Mouse (Mus musculus) embryonic facial prominence, embryonic 15.5 days (tissue): ENCODE results near the gene Pttg1ip. TPM values are rescaled to one million over a fixed set of nuclear protein-coding genes. Genes with fewer than 3 reads are reported as not detected.

Experiments
- ATAC-seq: fragments of 200-750 bp; cut with Nextera tagmentation; 2 replicates; pipeline ENCODE4 v1.8.0; 2017; ENCODE audit warnings: low read depth, moderate TSS enrichment; ENCODE audit not compliant: insufficient number of reproducible peaks, low FRiP score, low TSS enrichment
- H3K27ac ChIP-seq: fragments of 300-500 bp; sonication (generic); replicated peaks from 2 replicates; pipeline ENCODE4 v1.5.1; 2015; ENCODE audit warnings: mild to moderate bottlenecking, inconsistent platforms
- H3K27me3 ChIP-seq: fragments of 300-500 bp; sonication (generic); 2 replicates; pipeline ENCODE4 v1.6.1; 2015; ENCODE audit warnings: inconsistent platforms
- H3K36me3 ChIP-seq: fragments of 300-500 bp; sonication (generic); 2 replicates; pipeline ENCODE4 v1.6.1; 2015; ENCODE audit warnings: mild to moderate bottlenecking, inconsistent platforms
- H3K4me1 ChIP-seq: fragments of 300-500 bp; sonication (generic); 2 replicates; pipeline ENCODE4 v1.6.1; 2015; ENCODE audit warnings: inconsistent platforms
- H3K4me2 ChIP-seq: fragments of 300-500 bp; sonication (generic); replicated peaks from 2 replicates; pipeline ENCODE4 v1.6.1; 2015; ENCODE audit warnings: mild to moderate bottlenecking, inconsistent platforms
- H3K4me3 ChIP-seq: fragments of 300-500 bp; sonication (generic); replicated peaks from 2 replicates; pipeline ENCODE4 v1.5.1; 2015; ENCODE audit warnings: mild to moderate bottlenecking, inconsistent platforms
- H3K9ac ChIP-seq: fragments of 300-500 bp; sonication (generic); 2 replicates; pipeline ENCODE4 v1.6.1; 2015; ENCODE audit warnings: inconsistent platforms
- H3K9me3 ChIP-seq: fragments of 300-500 bp; sonication (generic); replicated peaks from 2 replicates; pipeline ENCODE4 v1.6.1; 2016; ENCODE audit warnings: inconsistent platforms
- WGBS: fragments of 180-500 bp; shearing (Covaris S2); methylation state at CpG from one replicate; pipeline ENCODE4 v1.1.7; 2015; 5-methylcytosine and 5-hydroxymethylcytosine counted together
- polyA plus RNA-seq: library from polyadenylated mRNA; unstranded; fragments of >200 nt; fragmentation: Nextera tagmentation; extraction: Ambion mirVana; gene quantifications from 2 replicates; pipeline ENCODE4 v1.2.1, GENCODE M21; 2015

Pttg1ip gene
- polyA plus RNA-seq, 1 experiment from 2014 or later = 135 TPM

DNA sequence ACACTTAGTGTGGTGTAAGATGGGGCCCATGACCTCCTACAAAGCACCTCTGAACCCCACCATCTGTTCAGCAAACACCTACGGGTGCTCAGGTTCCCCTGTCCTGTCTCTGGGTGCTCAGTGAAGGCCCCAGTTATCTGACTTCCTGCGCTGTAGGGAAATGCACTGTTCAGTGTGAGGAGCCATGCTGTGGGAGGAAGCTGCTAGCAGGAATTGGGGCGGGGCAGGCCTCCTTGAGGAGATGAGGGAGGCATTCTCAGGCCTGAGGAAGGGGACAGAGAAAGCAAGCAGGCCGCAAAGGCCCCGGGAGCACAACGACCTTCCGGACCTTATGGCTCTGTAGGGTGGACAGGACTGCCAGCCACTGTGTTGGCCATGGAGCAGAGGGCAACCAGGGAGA, 7.6 kb downstream of the Pttg1ip start:
- peaks cover 62% of the 10 kb centered on the region for H3K36me3 ChIP-seq
- no peak for ATAC-seq
- no peaks in the 10 kb centered on the region for H3K27me3 ChIP-seq
- H3K4me3 ChIP-seq = no peak overlapping the region
- H3K9ac ChIP-seq = no peak overlapping the region
- WGBS = 75% methylated on average over 7 of the region's 7 CpGs
- 0 out of 2 replicates have a peak, but pooled peaks cover under 1% of the 10 kb centered on the region for H3K4me1 ChIP-seq
- no peak overlapping the region for H3K4me2 ChIP-seq
- no peaks in the 10 kb centered on the region for H3K9me3 ChIP-seq
- no peak overlapping the region for H3K27ac ChIP-seq

DNA sequence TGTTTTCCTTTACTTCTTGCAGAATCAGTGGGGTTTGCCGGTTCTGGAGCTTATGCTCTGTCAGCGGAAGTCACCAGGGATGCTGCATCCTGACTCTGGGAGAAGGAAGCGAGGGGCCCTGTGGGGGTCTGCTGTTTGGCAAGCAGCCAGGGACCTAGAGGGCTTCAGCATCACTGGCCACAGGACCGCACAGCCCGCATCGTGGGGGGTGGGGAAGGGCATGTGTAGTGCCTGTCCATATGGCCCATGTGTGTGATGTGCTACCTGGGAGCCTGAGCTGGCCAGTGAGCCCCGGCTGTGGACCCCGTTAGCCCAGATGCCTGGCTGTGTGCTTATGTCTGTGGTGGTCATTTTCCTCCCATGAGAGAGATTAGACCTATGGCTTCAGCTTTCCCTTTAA, 8.2 kb downstream of the Pttg1ip start:
- no peak for ATAC-seq
- Histone ChIP-seq H3K36me3 (peaks cover 69% of the 10 kb centered on the region), H3K4me3 (no peak overlapping the region), H3K27ac (no peak overlapping the region), H3K4me2 (no peak overlapping the region), H3K9me3 (no peaks in the 10 kb centered on the region), H3K9ac (no peak overlapping the region), H3K4me1 (no peaks in the 10 kb centered on the region), H3K27me3 (no peaks in the 10 kb centered on the region)
- WGBS = 85% methylated on average over 8 of the region's 8 CpGs

DNA sequence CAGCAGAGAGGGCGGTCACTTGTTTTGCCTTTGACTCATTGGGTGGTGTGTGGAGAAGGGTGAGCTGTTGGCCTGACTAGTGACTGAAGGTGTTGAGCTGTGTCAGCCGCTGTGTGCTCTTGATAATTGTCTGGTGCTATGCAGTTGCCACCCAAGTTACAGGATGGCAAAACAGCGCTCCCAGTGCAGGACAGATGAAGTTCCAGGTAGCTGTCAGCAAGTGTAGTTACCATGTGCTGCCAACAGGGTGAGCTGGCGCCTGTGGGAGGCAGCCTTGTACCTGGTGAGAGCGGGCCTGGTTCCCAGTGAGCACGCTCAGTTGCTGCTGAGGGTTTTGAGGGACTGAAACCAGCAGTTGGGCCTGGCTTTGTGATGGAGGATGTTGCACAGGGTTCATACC, 9.3 kb downstream of the Pttg1ip start:
- Histone ChIP-seq H3K9ac (no peak overlapping the region), H3K9me3 (no peaks in the 10 kb centered on the region), H3K4me1 (no peaks in the 10 kb centered on the region), H3K4me2 (no peak overlapping the region), H3K27ac (no peak overlapping the region), H3K4me3 (no peak overlapping the region), H3K36me3 (peaks cover 79% of the 10 kb centered on the region), H3K27me3 (no peaks in the 10 kb centered on the region)
- ATAC-seq = peak; percentile 22; the same call in 1 of the 2 replicates
- 40% methylated on average over 6 of the region's 6 CpGs for WGBS

GRCm38 (mm10) chr10:77591546-77591945, 10.0 kb downstream of the Pttg1ip start:
- WGBS = 78% methylated on average over 6 of the region's 6 CpGs
- H3K4me1 ChIP-seq = no peaks in the 10 kb centered on the region
- H3K9ac ChIP-seq = no peak overlapping the region
- no peak for ATAC-seq
- no peaks in the 10 kb centered on the region for H3K9me3 ChIP-seq
- H3K27me3 ChIP-seq = no peaks in the 10 kb centered on the region
- no peak overlapping the region for H3K4me2 ChIP-seq
- no peak overlapping the region for H3K27ac ChIP-seq
- peaks cover 84% of the 10 kb centered on the region for H3K36me3 ChIP-seq
- no peak overlapping the region for H3K4me3 ChIP-seq

DNA sequence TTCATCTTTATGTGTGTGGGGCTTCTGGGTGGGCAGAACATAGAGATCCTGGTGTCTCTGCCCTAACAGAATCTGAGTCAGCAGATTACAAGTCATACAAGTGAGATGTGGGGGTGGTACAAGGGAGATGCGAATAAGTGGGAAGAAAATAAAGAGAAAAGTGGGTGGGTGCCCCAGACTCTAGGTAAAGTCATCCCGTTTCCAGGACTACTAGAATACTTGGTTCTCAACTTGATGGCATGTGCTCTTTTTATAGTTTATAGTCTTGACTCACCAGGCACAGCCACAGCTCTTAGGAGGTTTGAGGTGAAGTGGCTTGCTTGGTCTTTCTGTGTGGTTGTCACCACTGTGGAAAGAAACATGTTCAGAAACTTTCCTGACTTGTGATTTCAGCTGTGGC, 14.5 kb downstream of the Pttg1ip start:
- WGBS = 91% methylated on average over 2 of the region's 2 CpGs
- no peak overlapping the region for H3K4me2 ChIP-seq
- no peaks in the 10 kb centered on the region for H3K4me1 ChIP-seq
- H3K4me3 ChIP-seq = no peak overlapping the region
- no peaks in the 10 kb centered on the region for H3K27me3 ChIP-seq
- peaks cover 77% of the 10 kb centered on the region for H3K36me3 ChIP-seq
- H3K9ac ChIP-seq = no peak overlapping the region
- H3K27ac ChIP-seq = no peak overlapping the region
- H3K9me3 ChIP-seq = no peaks in the 10 kb centered on the region
- ATAC-seq = no peak

DNA sequence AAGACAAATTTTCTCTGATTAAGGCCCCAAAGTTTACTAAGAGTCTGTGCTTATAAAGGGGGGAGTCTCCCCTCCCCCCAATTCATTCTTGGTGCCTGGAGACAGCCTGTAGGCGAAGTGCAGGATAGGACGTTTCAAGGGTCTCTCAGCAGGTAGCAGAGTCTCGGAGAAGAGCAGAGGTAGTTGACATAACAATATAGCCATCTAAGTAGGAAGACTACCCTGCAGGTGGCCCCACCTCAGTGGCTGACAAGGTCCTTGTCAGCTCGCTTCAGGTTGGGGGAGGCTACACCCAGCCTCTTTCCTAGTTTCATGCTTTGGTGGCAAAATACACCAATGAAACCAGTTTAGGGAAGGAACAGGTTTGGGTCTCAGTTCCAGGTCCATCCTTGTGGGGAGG, 21.5 kb downstream of the Pttg1ip start:
- H3K27ac ChIP-seq = no peak overlapping the region
- no peaks in the 10 kb centered on the region for H3K9me3 ChIP-seq
- H3K4me1 ChIP-seq = peaks cover 22% of the 10 kb centered on the region
- WGBS = 56% methylated on average over 4 of the region's 4 CpGs
- H3K9ac ChIP-seq = no peak overlapping the region
- no peak for ATAC-seq
- H3K4me2 ChIP-seq = no peak overlapping the region
- H3K36me3 ChIP-seq = peaks cover 19% of the 10 kb centered on the region
- H3K27me3 ChIP-seq = no peaks in the 10 kb centered on the region
- no peak overlapping the region for H3K4me3 ChIP-seq

DNA sequence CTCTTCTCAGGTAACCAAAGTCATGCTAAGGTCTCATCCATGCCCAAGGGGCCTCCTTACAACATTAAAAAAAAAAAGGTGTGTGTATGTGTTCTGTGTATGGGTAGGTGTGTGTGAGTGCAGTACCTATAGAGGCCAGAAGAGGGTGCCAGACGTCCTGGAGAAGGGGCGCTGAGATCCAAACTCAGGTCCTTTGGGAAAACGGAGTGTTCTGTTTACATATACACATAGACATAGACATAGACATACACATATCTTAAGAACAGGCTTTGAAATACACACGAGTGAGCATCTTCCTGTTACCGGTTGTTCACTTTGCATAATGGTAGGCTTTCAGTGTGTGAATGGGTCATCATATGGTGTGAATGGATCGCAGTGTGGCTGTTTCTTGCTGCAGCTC, 22.6 kb downstream of the Pttg1ip start:
- WGBS = 95% methylated on average over 6 of the region's 6 CpGs
- no peak overlapping the region for H3K9ac ChIP-seq
- H3K4me3 ChIP-seq = no peak overlapping the region
- H3K27me3 ChIP-seq = no peaks in the 10 kb centered on the region
- H3K4me1 ChIP-seq = peaks cover 22% of the 10 kb centered on the region
- no peak overlapping the region for H3K4me2 ChIP-seq
- H3K9me3 ChIP-seq = no peaks in the 10 kb centered on the region
- peaks cover 12% of the 10 kb centered on the region; the same call in 1 of the 2 replicates for H3K36me3 ChIP-seq
- ATAC-seq = no peak
- H3K27ac ChIP-seq = no peak overlapping the region

- Histone ChIP-seq H3K9ac (no peak overlapping the region), H3K4me2 (no peak overlapping the region), H3K4me3 (no peak overlapping the region), H3K9me3 (no peaks in the 10 kb centered on the region), H3K27ac (peak overlapping the region; percentile 99; the same call in 1 of the 2 replicates), H3K27me3 (no peaks in the 10 kb centered on the region), H3K4me1 (peaks cover 22% of the 10 kb centered on the region), H3K36me3 (peaks cover 11% of the 10 kb centered on the region)
- ATAC-seq = no peak
- 78% methylated on average over 5 of the region's 5 CpGs for WGBS
These were observed 23.4 kb downstream of the Pttg1ip start for GRCm38 (mm10) chr10:77604958-77605357.

DNA sequence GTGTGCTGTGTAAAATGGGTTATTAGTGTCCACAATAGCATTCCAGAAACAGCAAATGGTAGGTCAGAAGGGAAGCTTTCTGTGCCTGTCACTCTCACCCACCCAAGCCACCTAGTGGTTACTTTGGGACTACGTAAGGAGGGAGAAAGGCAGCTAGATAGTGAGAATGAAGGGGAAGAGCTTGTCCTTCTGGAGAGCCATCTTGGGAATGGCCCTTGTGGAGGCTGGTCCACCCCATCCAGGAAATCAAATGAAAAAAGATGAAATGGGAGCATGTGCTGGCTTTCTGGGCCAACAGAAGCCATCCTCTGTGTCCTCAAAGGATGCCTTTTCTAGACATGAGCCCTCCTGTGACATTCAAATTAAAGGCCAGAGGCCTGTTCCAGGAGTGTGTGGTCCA, 23.8 kb downstream of the Pttg1ip start:
- H3K4me1 ChIP-seq = peaks cover 22% of the 10 kb centered on the region
- H3K27me3 ChIP-seq = no peaks in the 10 kb centered on the region
- no peaks in the 10 kb centered on the region for H3K9me3 ChIP-seq
- WGBS = 43% methylated on average over 1 of the region's 1 CpGs
- no peak for ATAC-seq
- peak overlapping the region; percentile 67 for H3K4me3 ChIP-seq
- no peak overlapping the region for H3K9ac ChIP-seq
- H3K27ac ChIP-seq = peak overlapping the region; percentile 99
- H3K36me3 ChIP-seq = peaks cover 15% of the 10 kb centered on the region
- peak overlapping the region; percentile 87 for H3K4me2 ChIP-seq

GRCm38 (mm10) chr10:77605908-77606826, 24.6 kb downstream of the Pttg1ip start, which contains the start of the genes Sumo3 and Gm49325:
Sumo3 (plus strand) TSS chr10:77606097.
Gm49325 (plus strand) TSS chr10:77606197.
- no peaks in the 10 kb centered on the region for H3K27me3 ChIP-seq
- peak within 1 kb of the TSS; percentile 99 for H3K27ac ChIP-seq
- ATAC-seq = peak; percentile 92
- peak within 1 kb of the TSS; percentile 71 for H3K9ac ChIP-seq
- peak within 1 kb of the TSS; percentile 67 for H3K4me3 ChIP-seq
- peak within 1 kb of the TSS; percentile 87 for H3K4me2 ChIP-seq
- H3K9me3 ChIP-seq = no peaks in the 10 kb centered on the region
- peaks cover 23% of the 10 kb centered on the region for H3K36me3 ChIP-seq
- peaks cover 22% of the 10 kb centered on the region for H3K4me1 ChIP-seq
- whole genome bisulfite sequencing = 1% methylated on average over 112 of the region's 119 CpGs

- Histone ChIP-seq H3K4me1 (peaks cover 22% of the 10 kb centered on the region), H3K27me3 (no peaks in the 10 kb centered on the region), H3K9ac (peak overlapping the region; percentile 71), H3K4me2 (peak overlapping the region; percentile 87), H3K4me3 (peak overlapping the region; percentile 67), H3K36me3 (peaks cover 30% of the 10 kb centered on the region), H3K27ac (peak overlapping the region; percentile 99), H3K9me3 (no peaks in the 10 kb centered on the region)
- no peak for ATAC-seq
- 43% methylated on average over 7 of the region's 7 CpGs for WGBS
These were observed 25.3 kb downstream of the Pttg1ip start for GRCm38 (mm10) chr10:77606855-77607254.
